Comparison of ENCODE assay signal across 13 mouse cellular contexts in genomic region chr13:43540205-43540815, GRCm38 (mm10). TPM values are rescaled to one million over a fixed set of nuclear protein-coding genes. Genes with fewer than 3 reads are reported as not detected.
DNase-seq lines count a peak whose midpoint lies in the region; ATAC-seq lines count a peak whose summit lies in the region.
"Had no signal": no experiment of that assay in that cellular context is flagged by ENCODE, and none has a peak within 500 bp of the region (broad histone marks: within the 10 kb centered on the region; RNA-seq: fewer than 3 reads in every experiment).

No protein-coding gene starts in this region.

- no peak overlapping the region for H3K27ac ChIP-seq in heart, embryonic 16.5 days (ENCODE audit: low read length)
- 0 out of 2 replicates have a peak overlapping the region, but pooled peaks have one; percentile 7 for H3K27ac ChIP-seq in limb, embryonic 12.5 days
- H3K27ac ChIP-seq in limb, embryonic 10.5 days, result no peak overlapping the region
- H3K27ac ChIP-seq in midbrain, embryonic 15.5 days, result no peak overlapping the region
- H3K27ac ChIP-seq: embryonic facial prominence, embryonic 10.5 days; lung, embryonic 15.5 days had no signal

- no peak overlapping the region for H3K4me3 ChIP-seq in heart, embryonic 16.5 days (ENCODE audit: low read length)
- H3K4me3 ChIP-seq in limb, embryonic 12.5 days (replicated peaks), result no peak overlapping the region
- no peak overlapping the region for H3K4me3 ChIP-seq in limb, embryonic 10.5 days
- no peak overlapping the region for H3K4me3 ChIP-seq in midbrain, embryonic 15.5 days
- H3K4me3 ChIP-seq: embryonic facial prominence, embryonic 10.5 days; lung, embryonic 15.5 days had no signal

- 80% methylated on average over 14 of the region's 14 CpGs for WGBS in heart, embryonic 16.5 days
- WGBS in limb, embryonic 12.5 days, result 89% methylated on average over 14 of the region's 14 CpGs
- WGBS in limb, embryonic 10.5 days, result 92% methylated on average over 14 of the region's 14 CpGs
- WGBS in midbrain, embryonic 15.5 days, result 80% methylated on average over 14 of the region's 14 CpGs

- H3K9ac ChIP-seq in heart, embryonic 16.5 days (ENCODE audit: low read length), result no peak overlapping the region
- H3K9ac ChIP-seq in limb, embryonic 12.5 days (replicated peaks), result no peak overlapping the region
- no peak overlapping the region for H3K9ac ChIP-seq in midbrain, embryonic 15.5 days
- H3K9ac ChIP-seq: lung, embryonic 15.5 days had no signal

- 0 out of 2 replicates have a peak overlapping the region, but pooled peaks have one; percentile 15 for H3K4me2 ChIP-seq in heart, embryonic 16.5 days (ENCODE audit: low read depth, low read length)
- H3K4me2 ChIP-seq in limb, embryonic 12.5 days, result no peak overlapping the region
- H3K4me2 ChIP-seq in midbrain, embryonic 15.5 days, result no peak overlapping the region
- H3K4me2 ChIP-seq: lung, embryonic 15.5 days had no signal

- no peaks in the 10 kb centered on the region for H3K27me3 ChIP-seq in heart, embryonic 16.5 days (ENCODE audit: control insufficient read depth, insufficient read depth, low read length)
- H3K27me3 ChIP-seq in limb, embryonic 12.5 days, result no peaks in the 10 kb centered on the region
- H3K27me3 ChIP-seq in limb, embryonic 10.5 days (ENCODE audit: low read depth, poor library complexity, severe bottlenecking), result no peaks in the 10 kb centered on the region
- H3K27me3 ChIP-seq in midbrain, embryonic 15.5 days (replicated peaks), result no peaks in the 10 kb centered on the region
- H3K27me3 ChIP-seq: lung, embryonic 15.5 days had no signal

- H3K4me1 ChIP-seq in heart, embryonic 16.5 days (ENCODE audit: control insufficient read depth, insufficient read depth, low read length), result peaks cover 40% of the 10 kb centered on the region
- H3K4me1 ChIP-seq in limb, embryonic 12.5 days (replicated peaks), result peaks cover 12% of the 10 kb centered on the region; the same call in 1 of the 2 replicates
- peaks cover 5% of the 10 kb centered on the region for H3K4me1 ChIP-seq in limb, embryonic 10.5 days
- 0 out of 2 replicates have a peak, but pooled peaks cover 4% of the 10 kb centered on the region for H3K4me1 ChIP-seq in midbrain, embryonic 15.5 days
- H3K4me1 ChIP-seq: lung, embryonic 15.5 days had no signal

- ATAC-seq in heart, embryonic 16.5 days (replicated peaks; ENCODE audit: extremely low read depth, insufficient read depth, low FRiP score), result no peak
- no peak for ATAC-seq in limb, embryonic 12.5 days (ENCODE audit: insufficient number of reproducible peaks, insufficient read depth, low FRiP score, low TSS enrichment, low read depth)
- peak; percentile 27; the same call in 1 of the 2 replicates for ATAC-seq in megakaryocyte, adult 5-6 weeks (ENCODE audit: poor library complexity, severe bottlenecking)
- ATAC-seq in midbrain, embryonic 15.5 days (replicated peaks), result no peak

- H3K36me3 ChIP-seq in heart, embryonic 16.5 days (ENCODE audit: control insufficient read depth, insufficient read depth), result peaks cover 13% of the 10 kb centered on the region
- H3K36me3 ChIP-seq in limb, embryonic 12.5 days, result peaks cover 17% of the 10 kb centered on the region
- peaks cover 16% of the 10 kb centered on the region for H3K36me3 ChIP-seq in limb, embryonic 10.5 days
- 0 out of 2 replicates have a peak, but pooled peaks cover 4% of the 10 kb centered on the region for H3K36me3 ChIP-seq in midbrain, embryonic 15.5 days (replicated peaks)

- H3K9me3 ChIP-seq in heart, embryonic 16.5 days (replicated peaks; ENCODE audit: control insufficient read depth, low read length), result no peaks in the 10 kb centered on the region
- H3K9me3 ChIP-seq in limb, embryonic 12.5 days, result no peaks in the 10 kb centered on the region
- no peaks in the 10 kb centered on the region for H3K9me3 ChIP-seq in limb, embryonic 10.5 days (replicated peaks)
- no peaks in the 10 kb centered on the region for H3K9me3 ChIP-seq in midbrain, embryonic 15.5 days
- H3K9me3 ChIP-seq: embryonic facial prominence, embryonic 10.5 days; lung, embryonic 15.5 days had no signal

- peak; percentile 49 to 76 for DNase-seq in cerebellum, postnatal 14 days
- no peak for DNase-seq in cerebellum, adult 8-10 months
- no peak for DNase-seq in heart, adult 8-10 months (ENCODE audit: low spot score)
- no peak for DNase-seq in limb, embryonic 10.5 days (ENCODE audit: low spot score)
- DNase-seq: gastrocnemius, postnatal 25 days; heart, postnatal 36 days; liver had no signal

RNA-seq across cellular contexts. Expression of gene Mcur1, which starts 19.7 kb away (rescaled TPM):
- 14.7 and 16.9 TPM in 2 replicates for polyA plus RNA-seq in heart, embryonic 16.5 days (2015; fragmentation: Nextera tagmentation; extraction: Ambion mirVana)
- 10 to 100 TPM; 43.2 to 51.2 (median 48.7) TPM for total RNA-seq in heart, adult 8-10 months (2022)
- polyA plus RNA-seq in limb, embryonic 12.5 days (2016; fragmentation: Nextera tagmentation; extraction: Ambion mirVana), result 16.0 and 17.8 TPM in 2 replicates
- 10.6 and 12.1 TPM in 2 replicates for polyA plus RNA-seq in limb, embryonic 10.5 days (2016; fragmentation: Nextera tagmentation; extraction: Ambion mirVana)
- total RNA-seq in megakaryocyte, adult 5-6 weeks (2015), result 28.5 and 35.3 TPM in 2 replicates
- 21.3 and 25.6 TPM in 2 replicates for total RNA-seq in megakaryocyte, adult 5-6 weeks (2017)
- polyA plus RNA-seq in midbrain, embryonic 15.5 days (2015; fragmentation: Nextera tagmentation; extraction: Ambion mirVana), result 6.4 and 7.2 TPM in 2 replicates

RNA-seq across cellular contexts. Expression of gene Ranbp9, which starts 59.2 kb away (rescaled TPM):
- polyA plus RNA-seq in heart, embryonic 16.5 days (2015; fragmentation: Nextera tagmentation; extraction: Ambion mirVana), result 8.0 and 8.1 TPM in 2 replicates
- total RNA-seq in heart, adult 8-10 months (2022), result 10 to 100 TPM; 35.9 to 46.7 (median 41.6) TPM
- 9.7 and 10.0 TPM in 2 replicates for polyA plus RNA-seq in limb, embryonic 12.5 days (2016; fragmentation: Nextera tagmentation; extraction: Ambion mirVana)
- 10.0 and 10.1 TPM in 2 replicates for polyA plus RNA-seq in limb, embryonic 10.5 days (2016; fragmentation: Nextera tagmentation; extraction: Ambion mirVana)
- 117 and 133 TPM in 2 replicates for total RNA-seq in megakaryocyte, adult 5-6 weeks (2015)
- 119 and 134 TPM in 2 replicates for total RNA-seq in megakaryocyte, adult 5-6 weeks (2017)
- 11.5 and 13.3 TPM in 2 replicates for polyA plus RNA-seq in midbrain, embryonic 15.5 days (2015; fragmentation: Nextera tagmentation; extraction: Ambion mirVana)

Comparison
In these comparisons a context has a peak if more than half of its experiments do, and no peak if none do; other contexts are left out.
1. DNase-seq: peak in cerebellum, postnatal 14 days (2 of 2); none in cerebellum, adult 8-10 months (single experiment), heart, adult 8-10 months (single experiment) and limb, embryonic 10.5 days (single experiment).